Mouse (Mus musculus): ENCODE measurements around the gene Gm49387.
"Not testable (repeated sequence)": the region's sequence is repeated elsewhere in the genome, so short reads cannot be mapped to it uniquely, and the experiment has no call there.

Gene Gm49387

DNA sequence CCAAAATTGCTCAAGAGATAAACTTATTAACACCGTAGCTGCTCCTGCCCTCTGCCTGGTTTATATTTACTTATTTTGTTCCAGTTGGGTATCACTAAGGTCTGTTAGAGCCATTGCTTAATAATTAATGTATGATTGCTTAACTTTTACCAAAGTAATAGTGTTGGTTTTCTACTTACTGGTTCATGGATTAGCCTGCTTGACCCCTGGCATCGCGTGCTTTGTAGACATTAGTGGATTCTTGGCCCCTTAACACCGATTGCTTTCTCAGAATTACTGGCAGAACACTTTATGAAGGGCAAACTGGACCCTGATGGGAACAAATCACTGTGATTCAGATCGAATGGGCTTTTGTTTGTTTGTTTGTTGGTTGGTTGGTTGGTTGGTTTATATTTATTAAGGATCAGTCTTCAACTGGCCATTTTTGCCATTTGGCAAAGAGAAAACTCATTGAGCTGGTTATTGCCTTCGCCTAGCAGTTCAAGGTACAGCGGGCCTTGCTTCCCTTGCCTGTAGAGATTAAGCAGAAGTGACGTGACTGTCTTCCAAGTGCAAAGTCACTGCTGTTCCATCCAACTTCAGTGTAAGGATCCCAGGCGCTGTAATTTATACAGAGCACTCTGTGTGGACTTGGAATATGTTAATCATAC, 953 bp upstream of the Gm49387 start:
- DNase-seq (ENCODE audit: low read depth, low spot score) = no peak

DNA sequence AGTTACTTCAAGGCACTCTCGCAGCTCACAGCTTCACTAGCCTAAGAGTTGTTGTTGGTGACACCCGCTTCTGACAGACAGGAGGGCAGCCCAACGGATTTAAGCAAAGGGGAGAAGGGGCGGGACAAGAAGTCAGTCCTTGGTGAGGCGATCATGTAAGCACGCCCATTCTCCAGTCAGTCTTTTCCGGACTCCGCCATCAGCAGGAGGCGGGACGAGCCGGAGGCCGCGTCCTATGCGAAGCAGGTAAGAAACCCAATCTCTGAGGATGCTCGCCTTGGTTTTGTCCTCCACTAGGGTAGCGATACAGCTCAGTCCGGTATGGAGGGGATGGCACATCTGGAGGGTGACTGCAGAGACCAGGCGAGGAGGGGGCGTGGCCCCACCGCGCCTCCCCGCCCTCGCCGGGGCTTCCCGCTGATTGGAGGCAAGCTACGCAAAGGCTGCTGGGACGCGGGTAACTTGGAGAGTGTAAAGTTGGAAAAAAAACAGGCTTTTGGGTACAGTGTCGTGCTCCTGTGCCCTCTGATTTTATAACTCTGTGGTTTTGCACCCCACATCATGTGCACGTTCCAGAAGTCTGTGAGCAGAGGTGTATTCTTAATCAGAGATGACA, 320 bp upstream of the Gm49387 start, which contains the start of the genes Btd and Hacl1:
Gene Btd (plus strand): TSS at position 139 of the 616 bp plus-strand sequence.
Gene Hacl1 (minus strand): TSS at position 397 of the 616 bp plus-strand sequence.
- peak; percentile 91 for DNase-seq (ENCODE audit: low read depth, low spot score)

GRCm38 (mm10) chr14:31630677-31631076, 10.0 kb downstream of the Gm49387 start:
- DNase-seq (ENCODE audit: low read depth, low spot score) = no peak

- DNase-seq (ENCODE audit: low read depth, low spot score) = no peak
Observed at GRCm38 (mm10) chr14:31622748-31623147, 17.9 kb downstream of the Gm49387 start.

GRCm38 (mm10) chr14:31620591-31621223, 20.0 kb downstream of the Gm49387 start:
- no peak for DNase-seq (ENCODE audit: low read depth, low spot score)

DNA sequence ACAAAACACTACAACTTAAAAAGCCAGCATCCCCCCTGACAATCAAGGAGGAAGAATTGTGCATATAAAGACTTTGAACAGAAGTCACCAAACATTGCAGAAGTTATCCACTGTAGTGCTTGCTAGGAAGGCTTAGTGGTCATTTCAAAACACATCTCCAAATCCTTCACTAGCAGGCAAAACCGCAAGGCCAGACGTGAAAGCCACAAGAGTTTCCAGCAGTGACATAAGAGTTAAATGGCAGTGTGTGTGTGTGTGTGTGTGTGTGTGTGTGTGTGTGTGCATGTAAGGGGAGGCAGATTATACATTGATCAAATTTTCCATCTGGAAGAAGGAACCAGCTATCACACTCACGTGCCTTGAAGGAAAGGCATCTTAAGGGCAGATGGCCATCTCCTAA, 22.7 kb downstream of the Gm49387 start:
- DNase-seq (ENCODE audit: low read depth, low spot score) = no peak

DNA sequence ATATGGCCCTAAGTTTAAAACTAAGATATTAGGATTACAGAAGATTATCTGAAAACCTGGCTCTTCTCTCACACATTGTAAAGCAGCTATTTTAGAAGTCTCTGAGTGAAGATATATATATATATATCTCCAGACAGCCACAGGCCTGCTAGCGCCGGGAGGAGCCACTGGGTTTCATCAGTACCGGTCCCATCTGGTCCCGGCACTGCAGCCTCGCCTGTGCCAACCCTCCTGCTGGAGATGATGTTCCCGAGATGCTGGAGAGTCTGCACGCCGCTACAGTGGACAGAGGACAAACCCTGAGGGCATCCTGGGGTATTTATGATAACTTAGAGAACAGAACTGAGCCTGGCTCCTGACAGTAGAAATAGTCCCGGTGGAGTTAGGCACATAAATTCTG, 23.5 kb downstream of the Gm49387 start:
- DNase-seq (ENCODE audit: low read depth, low spot score) = no peak

DNA sequence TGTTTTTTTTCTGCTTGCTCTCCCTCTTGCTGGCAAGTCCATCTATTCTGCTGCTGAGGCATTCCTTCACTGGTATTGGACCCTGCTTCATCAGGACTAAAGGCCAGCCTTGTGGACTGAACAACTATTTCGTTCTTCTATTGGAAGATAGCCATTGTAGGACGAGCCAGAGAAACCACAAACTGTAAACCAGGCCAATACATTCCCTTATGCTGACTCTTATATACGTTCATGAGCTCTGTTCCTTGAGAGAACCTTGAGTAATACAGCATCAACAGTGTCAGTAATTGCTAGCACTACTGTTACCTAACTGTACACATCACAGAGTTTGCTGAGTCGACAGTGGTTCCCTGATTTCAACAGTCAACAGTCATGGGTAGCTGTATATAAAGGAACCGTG, 27.0 kb downstream of the Gm49387 start:
- DNase-seq (ENCODE audit: low read depth, low spot score) = no peak

- DNase-seq (ENCODE audit: low read depth, low spot score) = no peak
Observed at GRCm38 (mm10) chr14:31611986-31612385, 28.7 kb downstream of the Gm49387 start.

DNA sequence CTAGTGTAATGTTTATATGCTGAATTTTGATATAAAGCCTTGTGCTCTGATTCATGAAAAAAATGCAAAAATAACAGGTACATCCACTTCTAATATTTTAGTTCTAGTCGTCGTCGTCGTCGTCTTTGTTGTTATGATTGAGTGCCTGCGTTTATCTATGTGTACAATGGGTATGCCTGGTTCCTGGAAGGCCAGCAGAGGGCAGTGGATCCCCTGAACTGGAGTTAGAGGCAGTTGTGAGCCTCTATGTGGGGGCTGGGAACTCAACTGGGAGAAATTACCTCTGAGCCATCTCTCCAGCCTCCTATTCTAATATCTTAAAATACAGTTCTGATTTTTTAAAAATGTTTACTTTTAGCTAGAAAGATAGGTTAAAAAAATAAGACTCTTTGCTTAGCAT, 35.2 kb downstream of the Gm49387 start:
- no peak for DNase-seq (ENCODE audit: low read depth, low spot score)

GRCm38 (mm10) chr14:31604916-31605315, 35.8 kb downstream of the Gm49387 start:
- DNase-seq (ENCODE audit: low read depth, low spot score) = no peak

GRCm38 (mm10) chr14:31602616-31602979, 38.1 kb downstream of the Gm49387 start:
- not testable (repeated sequence) for DNase-seq (ENCODE audit: low read depth, low spot score)

DNA sequence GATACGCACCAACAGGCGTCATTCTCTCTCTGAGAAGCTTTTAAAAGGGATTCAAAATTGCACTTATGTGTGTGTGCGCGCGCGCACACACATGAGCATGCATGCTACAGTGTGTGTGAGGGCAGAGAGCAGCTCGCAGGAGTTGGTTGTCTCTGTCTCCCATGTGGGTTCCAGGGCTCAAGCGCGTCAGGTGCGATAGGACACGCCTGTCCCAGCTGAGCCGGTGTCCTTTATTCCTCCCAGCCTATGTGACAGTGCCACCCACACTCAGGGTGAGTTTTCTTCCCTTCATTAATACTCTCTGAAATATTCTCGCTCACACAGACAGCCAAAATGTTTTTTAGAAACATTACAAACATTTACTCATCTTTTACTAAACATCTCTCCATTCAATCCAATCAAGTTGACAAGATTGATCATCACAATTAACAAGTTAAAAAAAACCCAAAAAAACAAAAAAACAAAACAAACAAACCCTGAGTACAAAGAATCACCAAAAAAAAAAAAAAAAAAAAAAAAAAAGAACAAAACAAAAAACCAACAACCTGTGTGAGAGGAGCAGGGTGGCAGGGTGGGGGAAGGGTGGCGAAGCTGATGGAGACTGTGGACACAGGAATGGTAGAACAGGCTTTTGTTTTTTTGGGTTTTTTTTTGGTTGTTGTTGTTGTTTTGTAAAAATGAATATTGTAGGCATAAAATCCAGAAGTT, 38.6 kb downstream of the Gm49387 start:
- no peak for DNase-seq (ENCODE audit: low read depth, low spot score)

DNA sequence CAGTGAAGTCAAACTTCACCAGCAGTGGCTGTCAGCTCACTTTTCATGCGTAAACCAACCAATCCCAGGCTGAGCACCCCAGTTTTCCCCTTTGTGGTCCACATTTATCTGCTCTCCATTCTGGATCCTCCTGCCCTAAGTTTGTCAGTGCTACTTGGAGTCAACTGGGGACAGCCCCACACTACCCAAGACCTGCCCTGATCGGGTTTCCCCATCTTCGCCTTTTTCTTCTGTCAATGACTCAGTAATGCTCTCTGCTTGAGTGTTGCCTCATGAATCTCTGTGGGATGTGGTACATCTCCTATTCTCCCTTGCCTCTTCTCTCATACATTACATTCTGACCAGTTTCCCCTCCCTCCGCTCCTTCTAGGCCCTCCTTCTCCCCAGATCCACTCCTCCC, 43.2 kb downstream of the Gm49387 start:
- no peak for DNase-seq (ENCODE audit: low read depth, low spot score)

DNA sequence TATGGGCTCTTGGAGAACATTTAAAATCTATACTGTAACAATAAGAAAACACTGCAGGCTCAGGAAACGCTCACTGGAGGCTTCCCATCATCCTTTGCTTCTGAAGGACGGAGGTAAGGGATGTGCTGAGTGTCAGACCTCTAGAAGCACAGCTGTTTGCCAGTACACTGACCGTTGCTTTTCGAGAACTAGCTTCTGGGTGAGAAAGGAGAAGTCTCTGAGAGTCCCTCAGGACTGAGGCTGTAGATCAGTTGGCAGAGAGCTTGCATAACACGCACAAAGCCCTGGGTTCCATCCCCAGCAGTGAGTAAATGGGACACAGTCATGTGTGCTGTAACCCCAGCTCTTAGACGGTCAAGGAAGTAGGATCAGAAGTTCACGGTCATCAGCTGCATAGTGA, 44.3 kb downstream of the Gm49387 start:
- no peak for DNase-seq (ENCODE audit: low read depth, low spot score)

DNA sequence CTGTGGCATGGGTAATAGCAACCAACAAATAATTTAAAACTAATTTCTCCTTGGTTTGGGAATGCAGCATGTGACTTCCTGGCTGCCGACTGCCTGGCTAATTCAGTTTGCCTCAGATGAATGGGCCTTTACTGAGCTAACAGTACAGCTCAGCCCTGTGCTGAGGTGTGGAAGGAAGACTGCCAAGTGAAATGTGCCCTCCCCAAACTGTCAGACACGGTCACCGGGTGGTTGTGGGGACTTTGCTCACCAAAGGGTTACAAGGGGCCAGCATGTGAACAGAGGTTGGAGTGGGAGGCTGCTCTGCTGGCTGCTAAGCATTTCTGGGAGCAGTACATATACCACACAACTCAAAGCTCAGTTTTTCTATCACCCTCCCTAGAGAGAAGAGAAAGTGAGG, 46.0 kb downstream of the Gm49387 start:
- DNase-seq (ENCODE audit: low read depth, low spot score) = no peak

DNA sequence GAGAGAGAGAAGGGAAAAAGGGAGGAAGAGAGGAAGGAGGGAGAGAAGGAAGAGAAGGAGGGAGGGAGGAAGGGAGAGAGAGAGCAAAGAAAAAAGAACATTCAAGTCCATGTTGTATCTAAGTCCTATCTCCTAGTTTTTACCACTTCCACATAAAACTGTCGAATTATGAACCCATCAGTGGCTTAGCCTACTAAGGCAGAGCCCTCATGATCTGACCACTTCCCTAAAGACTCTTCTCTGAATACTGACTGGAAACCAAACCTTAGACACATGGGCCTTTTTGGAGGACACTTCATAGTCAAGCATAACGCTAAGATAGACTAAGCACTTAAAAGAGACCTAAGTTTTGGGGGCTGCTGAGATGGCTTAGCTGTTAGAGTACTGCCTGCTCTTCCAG, 47.6 kb downstream of the Gm49387 start:
- DNase-seq (ENCODE audit: low read depth, low spot score) = no peak

GRCm38 (mm10) chr14:31591243-31591642, 49.4 kb downstream of the Gm49387 start, which contains the start of gene Colq:
Gene Colq, minus strand, starts transcription at chr14:31591343.
- no peak for DNase-seq (ENCODE audit: low read depth, low spot score)

- no peak for DNase-seq (ENCODE audit: low read depth, low spot score)
Observed at GRCm38 (mm10) chr14:31586451-31586850, 54.2 kb downstream of the Gm49387 start.

GRCm38 (mm10) chr14:31583082-31583481, 57.6 kb downstream of the Gm49387 start:
- DNase-seq (ENCODE audit: low read depth, low spot score) = no peak

DNA sequence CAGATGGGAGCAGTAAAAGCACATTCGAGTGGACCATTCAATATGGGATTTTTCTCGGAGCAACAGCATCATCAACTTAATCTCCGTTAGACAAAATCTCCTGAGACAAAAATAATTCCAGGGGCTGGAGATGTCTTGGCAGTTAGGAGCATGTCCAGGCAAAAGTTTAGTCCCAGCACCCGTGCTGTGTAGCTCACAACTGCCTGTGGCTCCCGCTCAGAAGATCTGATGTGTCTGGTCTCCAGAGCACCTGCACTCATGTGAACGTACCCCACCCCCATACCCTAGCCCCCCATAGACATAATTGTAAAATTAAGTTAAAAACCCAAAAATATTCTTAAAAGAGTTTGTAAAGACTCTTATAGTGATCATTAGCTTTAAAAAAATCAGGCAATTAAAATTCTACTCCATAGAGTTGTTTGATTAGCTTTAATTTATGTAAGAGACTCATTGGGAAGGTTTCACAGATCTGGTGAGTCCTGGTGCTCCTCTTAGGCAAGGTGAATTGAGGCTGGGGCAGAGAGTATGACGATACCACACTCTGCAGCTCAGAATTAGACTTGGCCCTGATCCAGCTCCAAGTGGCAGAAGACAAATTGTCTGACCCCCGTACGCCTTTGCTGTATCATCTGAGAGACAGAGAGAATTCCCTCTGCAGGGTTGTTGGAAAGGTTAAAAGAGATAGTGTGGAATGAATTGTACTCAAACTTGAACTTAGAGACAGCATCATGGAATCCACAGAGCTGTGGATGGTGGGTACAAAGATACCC, 62.5 kb downstream of the Gm49387 start:
- no peak for DNase-seq (ENCODE audit: low read depth, low spot score)
